Comparison of ENCODE assay signal across 10 mouse cellular contexts in genomic region chr10:25539146-25539770, GRCm38 (mm10). TPM values are rescaled to one million over a fixed set of nuclear protein-coding genes. Genes with fewer than 3 reads are reported as not detected.
A peak's percentile ranks its signal among the peaks of the same experiment; 100 is the strongest.
DNase-seq lines count a peak whose midpoint lies in the region; ATAC-seq and TF ChIP-seq lines count a peak whose summit lies in the region.
"Had no signal": no experiment of that assay in that cellular context is flagged by ENCODE, and none has a peak within 500 bp of the region (broad histone marks: within the 10 kb centered on the region; RNA-seq: fewer than 3 reads in every experiment).

No protein-coding gene starts in this region.

- TF ChIP-seq CTCF in CH12.LX (conservative IDR thresholded peaks at IDR 0.05 in 1 of 2, IDR thresholded peaks at IDR 0.05 in 1 of 2; ENCODE audit: low read depth in 2 of 2, low read length in 2 of 2): peak in 1 of 2 experiments; percentile 57; a peak in 2 of 4 replicates
- peak; percentile 70 for TF ChIP-seq CTCF in gastrocnemius, adult 2 months (IDR thresholded peaks at IDR 0.05)
- peak; percentile 65 for TF ChIP-seq CTCF in stomach, postnatal 0 days (IDR thresholded peaks at IDR 0.05; ENCODE audit: low read depth)

- H3K27ac ChIP-seq in forebrain, embryonic 14.5 days (ENCODE audit: low read depth, low read length): no peak overlapping the region
- no peak overlapping the region for H3K27ac ChIP-seq in forebrain, embryonic 16.5 days (ENCODE audit: low read length)
- H3K27ac ChIP-seq in CH12.LX (ENCODE audit: insufficient read depth, low read depth): no peak overlapping the region
- peak overlapping the region; percentile 79 for H3K27ac ChIP-seq in gastrocnemius, adult 2 months
- H3K27ac ChIP-seq in stomach, postnatal 0 days (replicated peaks): no peak overlapping the region
- no peak overlapping the region for H3K27ac ChIP-seq in forebrain, embryonic 13.5 days
- H3K27ac ChIP-seq: limb, embryonic 15.5 days had no signal

- in situ Hi-C loops in CH12.LX (cut with MboI; ENCODE audit: low pct_ligation_motif_present, low pct_unique_long_range_greater_than_20kb, low sequenced_read_pairs): no loop called here

- peak; percentile 62 for TF ChIP-seq RAD21 in CH12.LX (IDR thresholded peaks at IDR 0.05; ENCODE audit: low read depth, low read length)

- TF ChIP-seq POLR2A in CH12.LX (IDR thresholded peaks at IDR 0.05; ENCODE audit: low read depth, low read length): no peak

- H3K36me3 ChIP-seq in forebrain, embryonic 14.5 days (ENCODE audit: control insufficient read depth, insufficient read depth, low read length): no peaks in the 10 kb centered on the region
- H3K36me3 ChIP-seq in forebrain, embryonic 16.5 days (ENCODE audit: control insufficient read depth, insufficient read depth): no peaks in the 10 kb centered on the region
- H3K36me3 ChIP-seq in CH12.LX (replicated peaks in 1 of 2; ENCODE audit: control insufficient read depth in 1 of 2, insufficient read depth in 1 of 2, low read length in 1 of 2): no peaks in the 10 kb centered on the region
- H3K36me3 ChIP-seq in stomach, postnatal 0 days (ENCODE audit: control insufficient read depth, insufficient read depth, low read length): no peaks in the 10 kb centered on the region
- H3K36me3 ChIP-seq in forebrain, embryonic 13.5 days (ENCODE audit: poor library complexity, severe bottlenecking): no peaks in the 10 kb centered on the region
- H3K36me3 ChIP-seq: limb, embryonic 15.5 days had no signal

- dilution Hi-C loops in CH12.LX (cut with MboI; ENCODE audit: extremely low pct_ligation_motif_present, extremely low pct_unique_long_range_greater_than_20kb, low sequenced_read_pairs): no loop called here

- WGBS in forebrain, embryonic 14.5 days: 67% methylated on average over 4 of the region's 4 CpGs
- 48% methylated on average over 4 of the region's 4 CpGs for WGBS in forebrain, embryonic 16.5 days
- WGBS in stomach, postnatal 0 days: 59% methylated on average over 4 of the region's 4 CpGs
- WGBS in forebrain, embryonic 13.5 days: 66% methylated on average over 4 of the region's 4 CpGs

- no peaks in the 10 kb centered on the region for H3K9me3 ChIP-seq in forebrain, embryonic 14.5 days (replicated peaks; ENCODE audit: control insufficient read depth, low read length)
- no peaks in the 10 kb centered on the region for H3K9me3 ChIP-seq in forebrain, embryonic 16.5 days (ENCODE audit: control insufficient read depth, low read length)
- H3K9me3 ChIP-seq in CH12.LX (replicated peaks; ENCODE audit: low read length): no peaks in the 10 kb centered on the region
- no peaks in the 10 kb centered on the region for H3K9me3 ChIP-seq in stomach, postnatal 0 days (ENCODE audit: control insufficient read depth, low read length)
- no peaks in the 10 kb centered on the region for H3K9me3 ChIP-seq in forebrain, embryonic 13.5 days (replicated peaks)
- H3K9me3 ChIP-seq: limb, embryonic 15.5 days had no signal

- ATAC-seq in forebrain, embryonic 14.5 days: no peak
- ATAC-seq in forebrain, embryonic 16.5 days: no peak
- no peak for ATAC-seq in stomach, postnatal 0 days (ENCODE audit: low FRiP score, low TSS enrichment)
- no peak for ATAC-seq in forebrain, embryonic 13.5 days

- H3K79me2 ChIP-seq in CH12.LX (replicated peaks; ENCODE audit: control insufficient read depth, extremely low read depth, insufficient read depth, poor library complexity, severe bottlenecking): no peaks in the 10 kb centered on the region

- H3K27me3 ChIP-seq in forebrain, embryonic 14.5 days (replicated peaks; ENCODE audit: control insufficient read depth, insufficient read depth, low read length): no peaks in the 10 kb centered on the region
- H3K27me3 ChIP-seq in forebrain, embryonic 16.5 days (replicated peaks; ENCODE audit: control insufficient read depth, insufficient read depth, low read length): no peaks in the 10 kb centered on the region
- no peaks in the 10 kb centered on the region for H3K27me3 ChIP-seq in CH12.LX (replicated peaks)
- no peaks in the 10 kb centered on the region for H3K27me3 ChIP-seq in stomach, postnatal 0 days (ENCODE audit: control insufficient read depth, insufficient read depth, low read length)
- no peaks in the 10 kb centered on the region for H3K27me3 ChIP-seq in forebrain, embryonic 13.5 days
- H3K27me3 ChIP-seq: limb, embryonic 15.5 days had no signal

- H3K4me1 ChIP-seq in forebrain, embryonic 14.5 days (ENCODE audit: control insufficient read depth, insufficient read depth, low read length): no peaks in the 10 kb centered on the region
- H3K4me1 ChIP-seq in forebrain, embryonic 16.5 days (replicated peaks; ENCODE audit: control insufficient read depth, insufficient read depth, low read length): no peaks in the 10 kb centered on the region
- no peaks in the 10 kb centered on the region for H3K4me1 ChIP-seq in CH12.LX (ENCODE audit: control insufficient read depth in 1 of 2, insufficient read depth in 2 of 2)
- no peaks in the 10 kb centered on the region for H3K4me1 ChIP-seq in stomach, postnatal 0 days (replicated peaks; ENCODE audit: control insufficient read depth, insufficient read depth)
- no peaks in the 10 kb centered on the region for H3K4me1 ChIP-seq in forebrain, embryonic 13.5 days
- H3K4me1 ChIP-seq: limb, embryonic 15.5 days had no signal

- intact Hi-C loops in gastrocnemius, adult 2 months (cut with DNase I): loop anchor here (5.0 kb wide), 1 partner anchor 598 kb away; no protein-coding TSS in a partner anchor

- H3K4me2 ChIP-seq in forebrain, embryonic 14.5 days (ENCODE audit: low read length): no peak overlapping the region
- no peak overlapping the region for H3K4me2 ChIP-seq in forebrain, embryonic 16.5 days (ENCODE audit: low read length)
- H3K4me2 ChIP-seq in CH12.LX (ENCODE audit: insufficient read depth, low read depth, poor library complexity, severe bottlenecking): 0 out of 2 replicates have a peak overlapping the region, but pooled peaks have one; percentile 18
- no peak overlapping the region for H3K4me2 ChIP-seq in stomach, postnatal 0 days (replicated peaks; ENCODE audit: low read depth)
- H3K4me2 ChIP-seq in forebrain, embryonic 13.5 days: no peak overlapping the region
- H3K4me2 ChIP-seq: limb, embryonic 15.5 days had no signal

- H3K4me3 ChIP-seq in forebrain, embryonic 14.5 days (ENCODE audit: low read depth, low read length): no peak overlapping the region
- H3K4me3 ChIP-seq in forebrain, embryonic 16.5 days (replicated peaks; ENCODE audit: low read length): no peak overlapping the region
- no peak overlapping the region for H3K4me3 ChIP-seq in CH12.LX (replicated peaks in 1 of 3; ENCODE audit: low read depth in 2 of 3, low read length in 2 of 3, poor library complexity in 1 of 3)
- H3K4me3 ChIP-seq in gastrocnemius, adult 2 months: peak overlapping the region; percentile 57
- no peak overlapping the region for H3K4me3 ChIP-seq in stomach, postnatal 0 days (ENCODE audit: low read depth, low read length)
- H3K4me3 ChIP-seq in forebrain, embryonic 13.5 days: no peak overlapping the region
- H3K4me3 ChIP-seq: limb, embryonic 15.5 days had no signal

- no peak overlapping the region for H3K9ac ChIP-seq in forebrain, embryonic 14.5 days (ENCODE audit: low read length)
- no peak overlapping the region for H3K9ac ChIP-seq in forebrain, embryonic 16.5 days (replicated peaks; ENCODE audit: low read depth, low read length)
- no peak overlapping the region for H3K9ac ChIP-seq in CH12.LX (ENCODE audit: insufficient read depth, low read depth)
- H3K9ac ChIP-seq in stomach, postnatal 0 days (ENCODE audit: low read length): no peak overlapping the region
- H3K9ac ChIP-seq in forebrain, embryonic 13.5 days: no peak overlapping the region
- H3K9ac ChIP-seq: limb, embryonic 15.5 days had no signal

- peak; percentile 35 for DNase-seq in forebrain, embryonic 14.5 days (ENCODE audit: low spot score)
- DNase-seq in CH12.LX (ENCODE audit: extremely low read depth): no peak
- peak; percentile 56 for DNase-seq in gastrocnemius, adult 2 months
- DNase-seq in layer of hippocampus, adult 9-11 months: peak; percentile 72
- no peak for DNase-seq in stomach, postnatal 0 days (ENCODE audit: low spot score)
- DNase-seq in urinary bladder, postnatal 25 days (ENCODE audit: low spot score): no peak

- TF ChIP-seq EP300 in CH12.LX (IDR thresholded peaks at IDR 0.05; ENCODE audit: low read length): no peak
- no peak for TF ChIP-seq EP300 in stomach, postnatal 0 days (optimal IDR thresholded peaks at IDR 0.05)

TF ChIP-seq in CH12.LX, 34 proteins besides CTCF, POLR2A, EP300 and RAD21:
- TF ChIP-seq SMC3 (IDR thresholded peaks at IDR 0.05; ENCODE audit: low read depth, low read length) (peak; percentile 38), MAX (IDR thresholded peaks at IDR 0.05; ENCODE audit: low read length) (no peak), CHD1 (IDR thresholded peaks at IDR 0.05; ENCODE audit: low read depth, low read length) (no peak), ETS1 (conservative IDR thresholded peaks at IDR 0.05; ENCODE audit: low read depth, low read length) (no peak), SIN3A (IDR thresholded peaks at IDR 0.05; ENCODE audit: low read length) (no peak)
TF ChIP-seq in CH12.LX: peak in this region for 1.

RNA-seq across cellular contexts. Expression of gene Smlr1, which starts 3.2 kb away (rescaled TPM):
- polyA plus RNA-seq in forebrain, embryonic 14.5 days (2014; fragmentation: Nextera tagmentation; extraction: Ambion mirVana): not detected in 2 replicates
- not detected in 2 replicates for polyA plus RNA-seq in forebrain, embryonic 16.5 days (2015; fragmentation: Nextera tagmentation; extraction: Ambion mirVana)
- total RNA-seq in CH12.LX (2012; rRNA removed) (not detected in 2 replicates), CH12.LX (2014; rRNA removed) (not detected in 2 replicates)
- polyA plus RNA-seq in CH12.LX (2012; ENCODE audit: insufficient read length, low read depth): not detected in 2 replicates
- total RNA-seq in gastrocnemius, adult 2 months (2021): not detected
- 0.18 and 0.24 TPM in 2 replicates for polyA plus RNA-seq in stomach, postnatal 0 days (2015; fragmentation: Nextera tagmentation; extraction: Ambion mirVana)
- polyA plus RNA-seq in forebrain, embryonic 13.5 days (2015; fragmentation: Nextera tagmentation; extraction: Ambion mirVana): not detected in 2 replicates
- total RNA-seq: common myeloid progenitor, adult 5-6 weeks had no signal
- polyA plus RNA-seq: limb, embryonic 15.5 days had no signal

Comparison
In these comparisons a context has a peak if more than half of its experiments do, and no peak if none do; other contexts are left out.
1. DNase-seq: peak in forebrain, embryonic 14.5 days (single experiment), gastrocnemius, adult 2 months (single experiment) and layer of hippocampus, adult 9-11 months (single experiment); none in CH12.LX (single experiment), stomach, postnatal 0 days (single experiment) and urinary bladder, postnatal 25 days (single experiment).